Mouse (Mus musculus) adrenal gland, postnatal 36 days (tissue): Measurements from ENCODE around the gene Eml6. TPM values are rescaled to one million over a fixed set of nuclear protein-coding genes. Genes with fewer than 3 reads are reported as not detected.

Experiments used
- total RNA-seq, 2 experiments: library from RNA; stranded (reverse); gene quantifications; 2 replicates each; pipeline ENCODE4 v1.2.3; 2021

Eml6 gene
- total RNA-seq, 2 experiments from 2014 or later = 3.6 to 5.2 TPM

Other genes with a start within 250 kb of the Eml6 start
- under 1 TPM; 0.40 to 0.53 TPM for gene 4931440F15Rik, start 200.4 kb downstream of the Eml6 start, total RNA-seq
- 100 to 1,000 TPM; 310 to 342 TPM for gene Sptbn1, start 242.1 kb upstream of the Eml6 start, total RNA-seq